Mouse (Mus musculus) intestine, embryonic 16.5 days (tissue): ENCODE results near the gene Rbm6. TPM values are rescaled to one million over a fixed set of nuclear protein-coding genes. Genes with fewer than 3 reads are reported as not detected.

ENCODE experiments used
- ATAC-seq: fragments of 200-750 bp; cut with Nextera tagmentation; 2 replicates; pipeline ENCODE4 v1.8.0; 2017; ENCODE audit warnings: moderate TSS enrichment, moderate library complexity
- H3K27ac ChIP-seq: fragments of 300-500 bp; sonication (generic); 2 replicates; pipeline ENCODE4 v1.5.1; 2014; ENCODE audit warnings: mild to moderate bottlenecking, low read length
- H3K27me3 ChIP-seq: fragments of 300-500 bp; sonication (generic); replicated peaks from 2 replicates; pipeline ENCODE4 v1.6.1; 2014; ENCODE audit warnings: low read length, control low read depth, mixed read lengths; ENCODE audit not compliant: control insufficient read depth, insufficient read depth
- H3K36me3 ChIP-seq: fragments of 300-500 bp; sonication (generic); 2 replicates; pipeline ENCODE4 v1.6.1; 2014; ENCODE audit warnings: low read length, control low read depth; ENCODE audit not compliant: control insufficient read depth, insufficient read depth
- H3K4me1 ChIP-seq: fragments of 300-500 bp; sonication (generic); 2 replicates; pipeline ENCODE4 v1.6.1; 2014; ENCODE audit warnings: low read length, control low read depth, mixed read lengths; ENCODE audit not compliant: control insufficient read depth, insufficient read depth
- H3K4me2 ChIP-seq: fragments of 300-500 bp; sonication (generic); 2 replicates; pipeline ENCODE4 v1.6.1; 2014; ENCODE audit warnings: low read depth, low read length, control low read depth
- H3K4me3 ChIP-seq: fragments of 300-500 bp; sonication (generic); 2 replicates; pipeline ENCODE4 v1.5.1; 2014; ENCODE audit warnings: mild to moderate bottlenecking, low read length
- H3K9ac ChIP-seq: fragments of 300-500 bp; sonication (generic); 2 replicates; pipeline ENCODE4 v1.6.1; 2014; ENCODE audit warnings: low read depth, low read length
- H3K9me3 ChIP-seq: fragments of 300-500 bp; sonication (generic); 2 replicates; pipeline ENCODE4 v1.6.1; 2016; ENCODE audit warnings: low read length, control low read depth; ENCODE audit not compliant: control insufficient read depth
- WGBS: fragments of 180-500 bp; shearing (Covaris S2); extraction: QIAGEN DNeasy Blood & Tissue Kit; methylation state at CpG from one replicate; pipeline ENCODE4 v1.1.7; 2014; 5-methylcytosine and 5-hydroxymethylcytosine counted together
- polyA plus RNA-seq: library from polyadenylated mRNA; unstranded; fragments of >200 nt; fragmentation: Nextera tagmentation; extraction: Ambion mirVana; gene quantifications from 2 replicates; pipeline ENCODE4 v1.2.1, GENCODE M21; 2015

Gene Rbm6
- polyA plus RNA-seq, 1 experiment from 2014 or later: 55.4 TPM

- 65% methylated on average over 6 of the region's 6 CpGs for WGBS
- no peaks in the 10 kb centered on the region for H3K9me3 ChIP-seq
- peak overlapping the region; percentile 86; the same call in 1 of the 2 replicates for H3K4me2 ChIP-seq
- H3K27me3 ChIP-seq: 0 out of 2 replicates have a peak, but pooled peaks cover 4% of the 10 kb centered on the region
- ATAC-seq: peak; percentile 75
- H3K27ac ChIP-seq: peak overlapping the region; percentile 82
- no peaks in the 10 kb centered on the region; the same call in 1 of the 2 replicates for H3K36me3 ChIP-seq
- no peak overlapping the region for H3K9ac ChIP-seq
- H3K4me3 ChIP-seq: peak overlapping the region; percentile 1; the same call in 1 of the 2 replicates
- peaks cover 11% of the 10 kb centered on the region; the same call in 1 of the 2 replicates for H3K4me1 ChIP-seq
These were observed 17.2 kb upstream of the Rbm6 start for GRCm38 (mm10) chr9:107890260-107890659.

- Histone ChIP-seq H3K27ac (peak overlapping the region; percentile 82), H3K4me3 (peak overlapping the region; percentile 84), H3K9ac (peak overlapping the region; percentile 80), H3K4me2 (peak overlapping the region; percentile 86), H3K4me1 (peaks cover 11% of the 10 kb centered on the region; the same call in 1 of the 2 replicates), H3K27me3 (0 out of 2 replicates have a peak, but pooled peaks cover 4% of the 10 kb centered on the region), H3K36me3 (no peaks in the 10 kb centered on the region; the same call in 1 of the 2 replicates), H3K9me3 (no peaks in the 10 kb centered on the region)
- peak; percentile 65 for ATAC-seq
- under 1% methylated on average over 18 of the region's 18 CpGs for WGBS
These were observed 15.3 kb upstream of the Rbm6 start for GRCm38 (mm10) chr9:107888267-107888850.

GRCm38 (mm10) chr9:107887804-107888266 is 14.8 kb upstream of the Rbm6 start, which contains the start of gene Mon1a:
Gene Mon1a, plus strand, starts transcription at chr9:107888151.
- Histone ChIP-seq H3K9me3 (no peaks in the 10 kb centered on the region), H3K27ac (peak within 1 kb of the TSS; percentile 82), H3K4me3 (peak within 1 kb of the TSS; percentile 84), H3K4me2 (peak within 1 kb of the TSS; percentile 86), H3K27me3 (0 out of 2 replicates have a peak, but pooled peaks cover 4% of the 10 kb centered on the region), H3K4me1 (peaks cover 11% of the 10 kb centered on the region; the same call in 1 of the 2 replicates), H3K36me3 (no peaks in the 10 kb centered on the region; the same call in 1 of the 2 replicates), H3K9ac (peak within 1 kb of the TSS; percentile 80)
- peak; percentile 95 for ATAC-seq
- under 1% methylated on average over 28 of the region's 28 CpGs for WGBS

GRCm38 (mm10) chr9:107880411-107880810 is 7.4 kb upstream of the Rbm6 start:
- WGBS: 65% methylated on average over 4 of the region's 4 CpGs

GRCm38 (mm10) chr9:107872350-107873098 is 513 bp downstream of the Rbm6 start:
- no peaks in the 10 kb centered on the region for H3K27me3 ChIP-seq

More at GRCm38 (mm10) chr9:107880411-107880810, 7.4 kb upstream of the Rbm6 start:
- no peak for ATAC-seq
- Histone ChIP-seq H3K4me3 (no peak overlapping the region), H3K9ac (no peak overlapping the region), H3K9me3 (no peaks in the 10 kb centered on the region), H3K36me3 (no peaks in the 10 kb centered on the region), H3K4me2 (no peak overlapping the region), H3K27ac (no peak overlapping the region), H3K4me1 (no peaks in the 10 kb centered on the region), H3K27me3 (no peaks in the 10 kb centered on the region)

GRCm38 (mm10) chr9:107866081-107866480 is 7.0 kb downstream of the Rbm6 start:
- H3K9ac ChIP-seq: no peak overlapping the region
- no peak overlapping the region for H3K27ac ChIP-seq
- H3K9me3 ChIP-seq: no peaks in the 10 kb centered on the region
- H3K36me3 ChIP-seq: no peaks in the 10 kb centered on the region
- no peak overlapping the region for H3K4me3 ChIP-seq
- H3K27me3 ChIP-seq: no peaks in the 10 kb centered on the region
- no peak overlapping the region for H3K4me2 ChIP-seq
- 98% methylated on average over 2 of the region's 2 CpGs for WGBS
- ATAC-seq: no peak
- 0 out of 2 replicates have a peak, but pooled peaks cover 2% of the 10 kb centered on the region for H3K4me1 ChIP-seq

More at GRCm38 (mm10) chr9:107872350-107873098, 513 bp downstream of the Rbm6 start:
- under 1% methylated on average over 80 of the region's 80 CpGs for WGBS
- Histone ChIP-seq H3K4me3 (peak overlapping the region; percentile 95), H3K9me3 (no peaks in the 10 kb centered on the region), H3K4me2 (peak overlapping the region; percentile 70), H3K36me3 (no peaks in the 10 kb centered on the region), H3K27ac (peak overlapping the region; percentile 97), H3K4me1 (peaks cover 5% of the 10 kb centered on the region; the same call in 1 of the 2 replicates), H3K9ac (peak overlapping the region; percentile 98)
- peak; percentile 100 for ATAC-seq

GRCm38 (mm10) chr9:107864493-107864892 is 8.5 kb downstream of the Rbm6 start:
- 62% methylated on average over 1 of the region's 1 CpGs for WGBS
- H3K27me3 ChIP-seq: no peaks in the 10 kb centered on the region
- no peak for ATAC-seq

GRCm38 (mm10) chr9:107858343-107858742 is 14.7 kb downstream of the Rbm6 start:
- Histone ChIP-seq H3K9ac (no peak overlapping the region), H3K4me2 (no peak overlapping the region), H3K27ac (no peak overlapping the region), H3K36me3 (no peaks in the 10 kb centered on the region), H3K27me3 (no peaks in the 10 kb centered on the region), H3K4me3 (no peak overlapping the region), H3K9me3 (no peaks in the 10 kb centered on the region), H3K4me1 (0 out of 2 replicates have a peak, but pooled peaks cover 2% of the 10 kb centered on the region)
- 96% methylated on average over 3 of the region's 3 CpGs for WGBS
- ATAC-seq: no peak

More at GRCm38 (mm10) chr9:107864493-107864892, 8.5 kb downstream of the Rbm6 start:
- H3K9ac ChIP-seq: no peak overlapping the region
- H3K4me3 ChIP-seq: no peak overlapping the region
- no peaks in the 10 kb centered on the region for H3K9me3 ChIP-seq
- 0 out of 2 replicates have a peak, but pooled peaks cover 2% of the 10 kb centered on the region for H3K4me1 ChIP-seq
- no peak overlapping the region for H3K27ac ChIP-seq
- H3K36me3 ChIP-seq: no peaks in the 10 kb centered on the region
- no peak overlapping the region for H3K4me2 ChIP-seq

- no peak overlapping the region for H3K9ac ChIP-seq
- H3K36me3 ChIP-seq: no peaks in the 10 kb centered on the region
- H3K4me1 ChIP-seq: no peaks in the 10 kb centered on the region
- WGBS: 94% methylated on average over 7 of the region's 7 CpGs
- no peak overlapping the region for H3K27ac ChIP-seq
- H3K9me3 ChIP-seq: no peaks in the 10 kb centered on the region
- no peak overlapping the region for H3K4me2 ChIP-seq
- H3K27me3 ChIP-seq: no peaks in the 10 kb centered on the region
- no peak for ATAC-seq
- H3K4me3 ChIP-seq: no peak overlapping the region
These were observed 24.1 kb downstream of the Rbm6 start for GRCm38 (mm10) chr9:107848922-107849321.
